Comparison of ENCODE assay signal across 7 mouse cellular contexts in the genomic region with DNA sequence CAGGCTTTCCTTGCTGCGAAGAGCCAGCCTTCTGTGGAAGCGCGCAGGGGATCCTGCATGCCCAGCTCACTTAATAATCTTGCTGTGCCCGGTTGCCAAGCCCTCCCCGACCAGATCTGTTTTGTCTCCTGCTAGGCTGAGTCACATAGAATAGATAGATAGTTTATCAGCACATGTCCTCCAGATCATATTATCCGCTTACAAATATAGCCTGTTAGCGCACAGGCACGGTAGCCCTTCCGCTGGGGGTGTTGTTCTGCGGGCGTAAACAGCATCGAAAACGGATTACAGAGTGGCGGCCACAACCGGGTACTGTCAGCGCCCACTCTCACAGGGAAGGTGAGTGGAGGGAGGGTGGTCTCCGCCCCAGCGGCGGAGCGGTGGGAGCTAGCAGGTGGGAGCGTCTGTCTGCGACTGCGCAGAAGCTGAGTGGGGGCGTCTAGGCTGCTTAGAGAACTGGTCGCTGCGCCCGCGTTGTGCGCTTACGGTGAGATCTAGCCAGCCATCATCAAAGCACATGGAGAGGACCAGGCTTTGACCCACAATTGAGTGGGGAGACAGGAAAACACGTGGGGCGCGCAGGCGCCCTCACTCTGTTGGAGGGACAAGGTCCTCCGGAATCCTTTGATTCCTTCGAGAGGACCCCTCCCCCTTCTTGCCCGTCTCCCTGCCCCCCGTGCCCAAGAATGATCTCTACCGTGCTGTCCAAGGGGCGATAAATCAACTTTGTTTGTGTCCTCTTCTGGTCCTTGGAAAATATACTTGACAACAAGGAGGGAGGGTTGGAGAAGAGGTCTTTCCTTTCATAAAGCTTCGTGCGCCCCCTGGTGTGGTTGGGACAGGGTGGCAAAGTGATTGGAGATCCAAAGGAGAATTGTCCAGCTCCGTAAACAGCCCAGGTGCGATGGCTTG. TPM values are rescaled to one million over a fixed set of nuclear protein-coding genes. Genes with fewer than 3 reads are reported as not detected.
DNase-seq lines count a peak whose midpoint lies in the region; ATAC-seq and TF ChIP-seq lines count a peak whose summit lies in the region.

No protein-coding gene starts in this region.

- H3K36me3 ChIP-seq in embryonic facial prominence, embryonic 11.5 days (replicated peaks; ENCODE audit: control insufficient read depth, insufficient read depth, low read depth, low read length), result no peaks in the 10 kb centered on the region
- no peaks in the 10 kb centered on the region for H3K36me3 ChIP-seq in heart, adult 2 months (ENCODE audit: control insufficient read depth, insufficient read depth, low read length)
- H3K36me3 ChIP-seq in limb, embryonic 10.5 days, result no peaks in the 10 kb centered on the region
- no peaks in the 10 kb centered on the region for H3K36me3 ChIP-seq in midbrain, embryonic 10.5 days

- peaks cover 5% of the 10 kb centered on the region; the same call in 1 of the 2 replicates for H3K27me3 ChIP-seq in embryonic facial prominence, embryonic 11.5 days (ENCODE audit: control insufficient read depth, insufficient read depth, low read length)
- H3K27me3 ChIP-seq in heart, adult 2 months (ENCODE audit: control insufficient read depth, insufficient read depth, low read length), result no peaks in the 10 kb centered on the region
- peaks cover 63% of the 10 kb centered on the region for H3K27me3 ChIP-seq in limb, embryonic 10.5 days (ENCODE audit: low read depth, poor library complexity, severe bottlenecking)
- peaks cover 67% of the 10 kb centered on the region for H3K27me3 ChIP-seq in midbrain, embryonic 10.5 days (ENCODE audit: low read depth, poor library complexity, severe bottlenecking)

- peak; percentile 74; the same call in 1 of the 2 replicates for TF ChIP-seq POLR2A in heart, adult 2 months (IDR thresholded peaks at IDR 0.05; ENCODE audit: insufficient read depth, low read depth, low read length)

- no peaks in the 10 kb centered on the region for H3K4me1 ChIP-seq in embryonic facial prominence, embryonic 11.5 days (ENCODE audit: control insufficient read depth, insufficient read depth, low read length)
- H3K4me1 ChIP-seq in heart, adult 2 months (ENCODE audit: control insufficient read depth, insufficient read depth, low read length), result peaks cover under 1% of the 10 kb centered on the region
- H3K4me1 ChIP-seq in limb, embryonic 10.5 days, result peaks cover 16% of the 10 kb centered on the region
- H3K4me1 ChIP-seq in midbrain, embryonic 10.5 days, result peaks cover 25% of the 10 kb centered on the region

- H3K79me2 ChIP-seq in heart, adult 2 months (replicated peaks; ENCODE audit: control insufficient read depth, insufficient read depth, low read length), result no peaks in the 10 kb centered on the region

- intact Hi-C loops in heart, adult 2 months (cut with DNase I), result loop anchor here (1.0 kb wide), 1 partner anchor 31 kb away; no protein-coding TSS in a partner anchor

- peak; percentile 68 for ATAC-seq in embryonic facial prominence, embryonic 11.5 days (replicated peaks; ENCODE audit: insufficient number of reproducible peaks, low FRiP score, low TSS enrichment, low read depth)

- peak; percentile 84 for DNase-seq in adrenal gland, postnatal 10 days
- peak; percentile 88 for DNase-seq in embryonic facial prominence, embryonic 11.5 days (ENCODE audit: low spot score)
- DNase-seq in heart, adult 2 months, result peak; percentile 74 to 83
- DNase-seq in kidney, adult 18-20 months, result peak; percentile 65
- DNase-seq in limb, embryonic 10.5 days (ENCODE audit: low spot score), result peak; percentile 74
- peak; percentile 60 for DNase-seq in midbrain, embryonic 10.5 days (ENCODE audit: low spot score)
- DNase-seq in skeletal muscle tissue, adult 2 months (ENCODE audit: low read depth, low spot score), result peak; percentile 76

- 2% methylated on average over 44 of the region's 44 CpGs for WGBS in embryonic facial prominence, embryonic 11.5 days
- WGBS in heart, adult 2 months, result under 1% methylated on average over 44 of the region's 44 CpGs
- whole genome bisulfite sequencing in limb, embryonic 10.5 days, result under 1% methylated on average over 44 of the region's 44 CpGs
- under 1% methylated on average over 44 of the region's 44 CpGs for WGBS in midbrain, embryonic 10.5 days

- peak overlapping the region; percentile 38 for H3K9ac ChIP-seq in embryonic facial prominence, embryonic 11.5 days (replicated peaks; ENCODE audit: low read length)
- H3K9ac ChIP-seq in heart, adult 2 months (ENCODE audit: low read depth, low read length), result peak overlapping the region; percentile 92

- peak; percentile 78 for TF ChIP-seq EP300 in heart, adult 2 months (IDR thresholded peaks at IDR 0.05; ENCODE audit: insufficient read depth, low read depth, low read length)

- H3K27ac ChIP-seq in embryonic facial prominence, embryonic 11.5 days (replicated peaks; ENCODE audit: low read depth, low read length), result no peak overlapping the region
- peak overlapping the region; percentile 93 for H3K27ac ChIP-seq in heart, adult 2 months
- H3K27ac ChIP-seq in limb, embryonic 10.5 days, result peak overlapping the region; percentile 63; the same call in 1 of the 2 replicates
- peak overlapping the region; percentile 72 for H3K27ac ChIP-seq in midbrain, embryonic 10.5 days (replicated peaks)

- H3K4me2 ChIP-seq in embryonic facial prominence, embryonic 11.5 days (ENCODE audit: low read depth, low read length), result peak overlapping the region; percentile 91

- peak overlapping the region; percentile 44 for H3K4me3 ChIP-seq in embryonic facial prominence, embryonic 11.5 days (ENCODE audit: low read depth, low read length)
- peak overlapping the region; percentile 61 for H3K4me3 ChIP-seq in heart, adult 2 months
- H3K4me3 ChIP-seq in limb, embryonic 10.5 days, result peak overlapping the region; percentile 63
- H3K4me3 ChIP-seq in midbrain, embryonic 10.5 days, result peak overlapping the region; percentile 72

- TF ChIP-seq CTCF in heart, adult 2 months (IDR thresholded peaks at IDR 0.05), result peak; percentile 77

- H3K9me3 ChIP-seq in embryonic facial prominence, embryonic 11.5 days (replicated peaks; ENCODE audit: control insufficient read depth, low read length), result no peaks in the 10 kb centered on the region
- no peaks in the 10 kb centered on the region for H3K9me3 ChIP-seq in limb, embryonic 10.5 days (replicated peaks)
- H3K9me3 ChIP-seq in midbrain, embryonic 10.5 days (replicated peaks), result no peaks in the 10 kb centered on the region

RNA-seq across cellular contexts. Expression of a gene that starts 2.5 kb away (rescaled TPM):
- 1 to 10 TPM; 2.2 to 5.4 TPM for total RNA-seq in adrenal gland, postnatal 10 days (2021)
- 0.20 and 0.74 TPM in 2 replicates for polyA plus RNA-seq in embryonic facial prominence, embryonic 11.5 days (2014; fragmentation: Nextera tagmentation; extraction: Ambion mirVana)
- 100 to 1,000 TPM; 223 to 289 TPM for total RNA-seq in heart, adult 2 months (2021)
- 57.3 and 69.4 TPM in 2 replicates for polyA plus RNA-seq in heart, adult 2 months (2012; rRNA removed)
- polyA plus RNA-seq in limb, embryonic 10.5 days (2016; fragmentation: Nextera tagmentation; extraction: Ambion mirVana), result 0.08 and 0.20 TPM in 2 replicates
- polyA plus RNA-seq in midbrain, embryonic 10.5 days (2016; fragmentation: Nextera tagmentation; extraction: Ambion mirVana), result 0.09 and 0.35 TPM in 2 replicates

RNA-seq across cellular contexts. Expression of a gene that starts 7.8 kb away (rescaled TPM):
- not detected for total RNA-seq in adrenal gland, postnatal 10 days (2021)
- polyA plus RNA-seq in embryonic facial prominence, embryonic 11.5 days (2014; fragmentation: Nextera tagmentation; extraction: Ambion mirVana), result not detected in 2 replicates
- not detected for total RNA-seq in heart, adult 2 months (2021)
- not detected in 2 replicates for polyA plus RNA-seq in heart, adult 2 months (2012; rRNA removed)
- polyA plus RNA-seq in limb, embryonic 10.5 days (2016; fragmentation: Nextera tagmentation; extraction: Ambion mirVana), result not detected in 2 replicates
- polyA plus RNA-seq in midbrain, embryonic 10.5 days (2016; fragmentation: Nextera tagmentation; extraction: Ambion mirVana), result 0.11 TPM in 1 of 2 replicates, not detected in the other

RNA-seq across cellular contexts. Expression of a gene that starts 36.6 kb away (rescaled TPM):
- total RNA-seq in adrenal gland, postnatal 10 days (2021), result 10 to 100 TPM in 1 of 2 experiments, 1 to 10 TPM in 1; 7.5 to 10.3 TPM
- 0.13 and 0.28 TPM in 2 replicates for polyA plus RNA-seq in embryonic facial prominence, embryonic 11.5 days (2014; fragmentation: Nextera tagmentation; extraction: Ambion mirVana)
- 1 to 10 TPM; 3.5 to 3.8 TPM for total RNA-seq in heart, adult 2 months (2021)
- polyA plus RNA-seq in heart, adult 2 months (2012; rRNA removed), result 7.9 and 12.4 TPM in 2 replicates
- 0.24 TPM in 1 of 2 replicates, not detected in the other for polyA plus RNA-seq in limb, embryonic 10.5 days (2016; fragmentation: Nextera tagmentation; extraction: Ambion mirVana)
- polyA plus RNA-seq in midbrain, embryonic 10.5 days (2016; fragmentation: Nextera tagmentation; extraction: Ambion mirVana), result 0.09 TPM in 1 of 2 replicates, not detected in the other

RNA-seq across cellular contexts. Expression of a gene that starts 37.1 kb away (rescaled TPM):
- total RNA-seq in adrenal gland, postnatal 10 days (2021), result not detected
- not detected in 2 replicates for polyA plus RNA-seq in embryonic facial prominence, embryonic 11.5 days (2014; fragmentation: Nextera tagmentation; extraction: Ambion mirVana)
- not detected for total RNA-seq in heart, adult 2 months (2021)
- not detected in 2 replicates for polyA plus RNA-seq in heart, adult 2 months (2012; rRNA removed)
- polyA plus RNA-seq in limb, embryonic 10.5 days (2016; fragmentation: Nextera tagmentation; extraction: Ambion mirVana), result not detected in 2 replicates
- not detected in 2 replicates for polyA plus RNA-seq in midbrain, embryonic 10.5 days (2016; fragmentation: Nextera tagmentation; extraction: Ambion mirVana)

Comparison
In these comparisons a context has a peak if more than half of its experiments do, and no peak if none do; other contexts are left out.
1. RNA of a gene that starts 2.5 kb away (polyA plus RNA-seq): 57.3 to 69.4 TPM in heart, adult 2 months; 0.20 to 0.74 TPM in embryonic facial prominence, embryonic 11.5 days, 0.09 to 0.35 TPM in midbrain, embryonic 10.5 days and 0.08 to 0.20 TPM in limb, embryonic 10.5 days; every median in the first group is over 10 times any median in the second.
2. Peak in every context shown above with its lines, with median percentiles within 50 percentile points of each other: DNase-seq and H3K4me3 ChIP-seq.